Mouse (Mus musculus) heart, embryonic 12.5 days (tissue): ENCODE measurements around the gene Aig1. TPM values are rescaled to one million over a fixed set of nuclear protein-coding genes. Genes with fewer than 3 reads are reported as not detected.

Experiments used
- ATAC-seq: fragments of 200-750 bp; cut with Nextera tagmentation; 2 replicates; pipeline ENCODE4 v1.8.0; 2017; ENCODE audit warnings: moderate TSS enrichment, moderate library complexity; ENCODE audit not compliant: insufficient number of reproducible peaks, low FRiP score
- H3K27ac ChIP-seq: fragments of 300-500 bp; sonication (generic); 2 replicates; pipeline ENCODE4 v1.5.1; 2016; ENCODE audit warnings: mild to moderate bottlenecking, moderate library complexity; ENCODE audit not compliant: poor library complexity, severe bottlenecking
- H3K27me3 ChIP-seq: fragments of 300-500 bp; sonication (generic); replicated peaks from 2 replicates; pipeline ENCODE4 v1.6.1; 2016; ENCODE audit warnings: mild to moderate bottlenecking, moderate library complexity
- H3K36me3 ChIP-seq: fragments of 300-500 bp; sonication (generic); 2 replicates; pipeline ENCODE4 v1.6.1; 2016; ENCODE audit warnings: mild to moderate bottlenecking, moderate library complexity
- H3K4me1 ChIP-seq: fragments of 300-500 bp; sonication (generic); replicated peaks from 2 replicates; pipeline ENCODE4 v1.6.1; 2016; ENCODE audit warnings: mild to moderate bottlenecking
- H3K4me2 ChIP-seq: fragments of 300-500 bp; sonication (generic); 2 replicates; pipeline ENCODE4 v1.6.1; 2016; ENCODE audit warnings: mild to moderate bottlenecking, moderate library complexity
- H3K4me3 ChIP-seq: fragments of 300-500 bp; sonication (generic); 2 replicates; pipeline ENCODE4 v1.5.1; 2016; ENCODE audit warnings: mild to moderate bottlenecking
- H3K9ac ChIP-seq: fragments of 300-500 bp; sonication (generic); 2 replicates; pipeline ENCODE4 v1.6.1; 2016; ENCODE audit warnings: mild to moderate bottlenecking, moderate library complexity
- H3K9me3 ChIP-seq: fragments of 300-500 bp; sonication (generic); replicated peaks from 2 replicates; pipeline ENCODE4 v1.6.1; 2016; ENCODE audit warnings: mild to moderate bottlenecking, moderate library complexity
- WGBS: fragments of 180-500 bp; shearing (Covaris S2); methylation state at CpG from one replicate; pipeline ENCODE4 v1.1.7; 2016; 5-methylcytosine and 5-hydroxymethylcytosine counted together
- polyA plus RNA-seq: library from polyadenylated mRNA; unstranded; fragments of >200 nt; fragmentation: Nextera tagmentation; extraction: Ambion mirVana; gene quantifications from 2 replicates; pipeline ENCODE4 v1.2.1, GENCODE M21; 2016

The Aig1 gene
- polyA plus RNA-seq, 1 experiment from 2014 or later: 46.6 TPM

DNA sequence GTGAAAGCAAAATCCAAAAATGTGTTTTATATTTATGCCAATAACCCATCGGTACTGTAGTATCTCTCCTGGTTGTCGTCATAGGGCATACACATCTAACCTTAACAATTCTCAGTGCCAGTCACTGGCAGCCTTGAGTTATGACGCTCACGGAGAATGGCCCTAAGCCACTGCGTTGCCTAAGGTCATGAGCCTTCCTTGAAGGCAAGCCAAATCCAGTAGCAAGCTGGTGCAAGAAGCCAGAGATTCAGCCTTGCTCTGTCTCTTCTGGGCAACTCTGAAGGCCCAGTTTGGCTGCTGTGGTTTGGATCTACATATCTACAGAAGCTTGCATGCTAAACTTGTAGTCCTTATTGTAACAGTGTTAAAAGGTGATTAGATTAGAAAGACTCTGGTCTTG is 55.2 kb downstream of the Aig1 start:
- H3K9me3 ChIP-seq: no peaks in the 10 kb centered on the region
- H3K36me3 ChIP-seq: no peaks in the 10 kb centered on the region
- WGBS: 93% methylated on average over 5 of the region's 5 CpGs
- no peaks in the 10 kb centered on the region for H3K4me1 ChIP-seq
- no peak overlapping the region for H3K4me3 ChIP-seq
- no peaks in the 10 kb centered on the region for H3K27me3 ChIP-seq
- no peak overlapping the region for H3K9ac ChIP-seq
- H3K4me2 ChIP-seq: no peak overlapping the region
- no peak overlapping the region for H3K27ac ChIP-seq
- ATAC-seq: no peak

DNA sequence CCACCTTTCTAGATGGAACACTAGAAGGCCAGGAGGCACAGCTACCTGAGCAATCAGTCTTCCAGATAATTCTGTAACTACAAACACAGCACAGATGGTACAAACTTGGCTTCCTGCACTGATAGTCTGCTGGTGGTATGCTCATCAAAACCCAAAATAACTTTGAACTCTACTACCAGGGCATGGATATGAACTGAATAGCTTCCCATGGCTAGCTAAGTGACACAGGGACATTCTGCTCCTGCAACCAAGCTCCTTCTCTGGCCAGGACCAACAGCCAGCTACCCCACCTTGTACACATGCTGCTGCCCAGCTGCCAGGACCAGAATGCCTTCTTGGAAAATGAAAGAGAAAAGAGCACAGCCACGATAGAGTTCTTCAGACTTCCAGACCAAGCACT is 60.5 kb downstream of the Aig1 start:
- H3K4me2 ChIP-seq: no peak overlapping the region
- 0 out of 2 replicates have a peak, but pooled peaks cover 5% of the 10 kb centered on the region for H3K9me3 ChIP-seq
- H3K9ac ChIP-seq: no peak overlapping the region
- no peak overlapping the region for H3K27ac ChIP-seq
- H3K36me3 ChIP-seq: 0 out of 2 replicates have a peak, but pooled peaks cover 3% of the 10 kb centered on the region
- ATAC-seq: no peak
- H3K4me1 ChIP-seq: no peaks in the 10 kb centered on the region
- H3K4me3 ChIP-seq: no peak overlapping the region
- H3K27me3 ChIP-seq: no peaks in the 10 kb centered on the region
- 81% methylated on average over 1 of the region's 1 CpGs for WGBS

DNA sequence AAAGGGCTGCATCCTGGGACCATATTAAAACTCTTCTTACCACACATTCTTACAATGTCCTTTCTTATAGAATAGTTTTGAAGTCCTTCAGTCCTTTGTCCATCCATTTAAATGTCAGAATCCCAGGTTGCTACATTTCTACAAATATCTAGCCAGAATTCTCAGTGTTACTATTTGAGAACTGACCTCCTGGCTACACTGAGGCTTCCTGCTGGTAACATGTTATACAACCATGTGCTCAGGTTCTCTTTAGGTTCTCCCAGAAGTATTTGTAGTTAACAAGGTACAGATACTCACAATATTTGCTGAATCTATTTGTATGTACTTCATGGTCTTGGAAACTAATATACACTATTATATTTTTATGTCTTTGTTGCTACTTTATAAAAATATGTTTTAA is 62.0 kb downstream of the Aig1 start:
- no peak overlapping the region for H3K4me2 ChIP-seq
- no peak overlapping the region for H3K9ac ChIP-seq
- H3K27me3 ChIP-seq: no peaks in the 10 kb centered on the region
- no peaks in the 10 kb centered on the region for H3K4me1 ChIP-seq
- H3K4me3 ChIP-seq: no peak overlapping the region
- 0 out of 2 replicates have a peak, but pooled peaks cover 3% of the 10 kb centered on the region for H3K36me3 ChIP-seq
- no peak overlapping the region for H3K27ac ChIP-seq
- H3K9me3 ChIP-seq: 0 out of 2 replicates have a peak, but pooled peaks cover 5% of the 10 kb centered on the region
- ATAC-seq: no peak

DNA sequence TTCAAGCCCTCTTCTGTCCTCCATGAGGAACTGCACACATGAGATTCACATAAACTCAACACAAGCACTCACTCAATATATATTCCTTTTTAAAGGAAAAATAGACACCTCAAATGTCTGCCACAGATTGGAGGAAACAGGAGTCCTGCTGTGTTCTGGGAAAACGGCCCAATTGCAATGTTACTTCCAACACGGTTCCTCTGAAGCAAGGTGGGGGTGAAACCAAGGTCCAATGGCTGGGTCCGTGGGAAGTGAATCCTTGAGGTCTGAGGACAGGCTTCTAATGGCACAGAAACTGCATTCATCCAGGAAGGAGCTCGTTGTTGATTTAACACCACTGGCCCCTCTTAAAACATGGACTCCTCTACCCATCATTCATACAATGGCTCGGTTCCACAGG is 67.5 kb downstream of the Aig1 start:
- H3K4me2 ChIP-seq: no peak overlapping the region
- ATAC-seq: no peak
- H3K9ac ChIP-seq: no peak overlapping the region
- no peaks in the 10 kb centered on the region for H3K4me1 ChIP-seq
- H3K4me3 ChIP-seq: no peak overlapping the region
- 0 out of 2 replicates have a peak, but pooled peaks cover 5% of the 10 kb centered on the region for H3K9me3 ChIP-seq
- H3K36me3 ChIP-seq: peaks cover 26% of the 10 kb centered on the region
- H3K27me3 ChIP-seq: no peaks in the 10 kb centered on the region
- no peak overlapping the region for H3K27ac ChIP-seq
- 89% methylated on average over 5 of the region's 5 CpGs for WGBS

DNA sequence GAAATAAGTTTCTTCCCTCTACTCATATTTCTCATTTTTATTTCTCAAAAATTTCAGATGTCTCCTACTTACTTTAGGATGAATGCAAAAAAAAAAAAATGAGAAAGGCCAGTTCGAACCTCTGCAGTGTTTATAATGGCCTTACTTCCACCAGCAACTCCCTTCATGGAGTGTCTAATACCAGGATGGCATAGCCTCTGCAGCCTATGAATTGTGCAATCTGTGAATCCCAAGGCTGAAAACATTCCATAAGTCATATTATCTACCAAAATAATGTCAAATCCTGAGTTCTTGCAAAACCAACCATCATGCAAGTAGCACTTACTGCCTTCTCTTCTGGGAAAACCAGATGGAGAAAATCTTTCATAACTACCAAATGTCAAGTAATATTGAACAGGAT is 75.3 kb downstream of the Aig1 start:
- Histone ChIP-seq H3K4me1 (0 out of 2 replicates have a peak, but pooled peaks cover 5% of the 10 kb centered on the region), H3K4me3 (no peak overlapping the region), H3K9ac (no peak overlapping the region), H3K27ac (no peak overlapping the region), H3K9me3 (no peaks in the 10 kb centered on the region; the same call in 1 of the 2 replicates), H3K4me2 (no peak overlapping the region), H3K27me3 (no peaks in the 10 kb centered on the region), H3K36me3 (peaks cover 19% of the 10 kb centered on the region)
- 88% methylated on average over 1 of the region's 1 CpGs for WGBS
- no peak for ATAC-seq

DNA sequence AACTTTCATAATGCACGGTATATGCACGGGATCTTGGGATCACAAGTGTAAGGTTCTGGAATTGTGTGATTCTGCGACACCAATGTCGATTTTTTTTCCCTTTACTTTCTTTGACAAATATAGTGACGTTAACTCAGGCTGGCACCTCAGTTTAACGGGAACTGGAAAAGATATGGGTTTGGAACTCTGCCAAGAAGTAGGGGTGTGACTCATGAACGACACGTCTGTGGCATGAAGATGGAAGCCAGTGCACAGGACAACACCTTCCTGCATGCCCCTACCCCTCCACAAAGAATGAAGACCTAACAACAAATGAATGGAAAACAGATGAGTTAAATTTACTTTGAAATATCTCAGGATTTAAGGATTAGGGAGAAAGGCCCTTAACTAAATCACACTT is 76.0 kb downstream of the Aig1 start:
- no peak overlapping the region for H3K4me3 ChIP-seq
- 48% methylated on average over 8 of the region's 8 CpGs for WGBS

DNA sequence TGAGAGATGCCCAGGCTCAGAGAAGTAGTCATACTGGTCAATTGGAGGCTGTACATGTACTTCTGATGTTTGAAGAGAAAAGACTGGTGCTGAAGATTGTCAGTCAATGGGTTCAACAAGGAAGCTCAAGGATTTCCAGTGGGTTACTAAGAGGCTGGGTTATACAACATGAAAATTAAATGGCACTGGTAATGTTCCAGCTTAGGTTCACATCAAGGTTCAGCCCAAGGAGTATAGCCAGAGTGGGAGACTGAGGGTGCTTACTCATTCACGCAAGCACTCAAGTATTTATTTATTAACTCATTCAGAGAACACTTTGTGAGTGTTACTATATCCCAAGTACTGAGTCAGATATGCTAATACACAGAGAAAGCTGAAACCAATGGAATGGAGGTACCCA is 79.2 kb downstream of the Aig1 start:
- no peak overlapping the region for H3K4me3 ChIP-seq
- H3K36me3 ChIP-seq: peaks cover 21% of the 10 kb centered on the region
- WGBS: 85% methylated on average over 1 of the region's 1 CpGs
- no peak for ATAC-seq
- 0 out of 2 replicates have a peak, but pooled peaks cover 5% of the 10 kb centered on the region for H3K4me1 ChIP-seq
- H3K9me3 ChIP-seq: no peaks in the 10 kb centered on the region; the same call in 1 of the 2 replicates
- H3K27ac ChIP-seq: no peak overlapping the region
- H3K27me3 ChIP-seq: no peaks in the 10 kb centered on the region
- no peak overlapping the region for H3K9ac ChIP-seq
- no peak overlapping the region for H3K4me2 ChIP-seq

More for the DNA sequence above, 76.0 kb downstream of the Aig1 start:
- no peak overlapping the region for H3K4me2 ChIP-seq
- ATAC-seq: no peak
- 0 out of 2 replicates have a peak, but pooled peaks cover 5% of the 10 kb centered on the region for H3K4me1 ChIP-seq
- no peaks in the 10 kb centered on the region; the same call in 1 of the 2 replicates for H3K9me3 ChIP-seq
- no peak overlapping the region for H3K27ac ChIP-seq
- no peaks in the 10 kb centered on the region for H3K27me3 ChIP-seq
- H3K9ac ChIP-seq: no peak overlapping the region
- peaks cover 22% of the 10 kb centered on the region for H3K36me3 ChIP-seq

DNA sequence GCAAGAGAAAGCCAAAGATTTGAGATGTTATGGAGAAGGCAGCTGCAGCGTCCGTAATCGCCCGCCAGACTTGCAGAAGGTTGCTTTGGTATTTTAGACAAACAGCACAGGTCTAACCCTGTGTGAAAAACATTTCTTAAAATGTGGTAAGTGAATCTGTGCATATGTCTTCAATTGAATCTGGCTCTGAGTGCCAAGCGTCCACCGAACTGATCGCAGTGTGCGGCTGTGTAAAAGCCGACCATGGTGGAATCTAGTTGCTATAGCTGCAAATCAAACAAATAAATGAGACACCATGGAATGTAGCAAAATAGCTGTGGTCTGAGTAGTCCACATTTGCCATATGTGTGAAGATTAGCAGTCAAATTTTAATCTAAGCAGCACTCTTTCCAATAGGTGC is 80.7 kb downstream of the Aig1 start:
- Histone ChIP-seq H3K4me3 (no peak overlapping the region), H3K27ac (no peak overlapping the region), H3K36me3 (peaks cover 20% of the 10 kb centered on the region), H3K4me1 (0 out of 2 replicates have a peak, but pooled peaks cover 5% of the 10 kb centered on the region), H3K4me2 (no peak overlapping the region), H3K9me3 (no peaks in the 10 kb centered on the region), H3K9ac (no peak overlapping the region), H3K27me3 (no peaks in the 10 kb centered on the region)
- WGBS: 89% methylated on average over 9 of the region's 9 CpGs
- no peak for ATAC-seq

DNA sequence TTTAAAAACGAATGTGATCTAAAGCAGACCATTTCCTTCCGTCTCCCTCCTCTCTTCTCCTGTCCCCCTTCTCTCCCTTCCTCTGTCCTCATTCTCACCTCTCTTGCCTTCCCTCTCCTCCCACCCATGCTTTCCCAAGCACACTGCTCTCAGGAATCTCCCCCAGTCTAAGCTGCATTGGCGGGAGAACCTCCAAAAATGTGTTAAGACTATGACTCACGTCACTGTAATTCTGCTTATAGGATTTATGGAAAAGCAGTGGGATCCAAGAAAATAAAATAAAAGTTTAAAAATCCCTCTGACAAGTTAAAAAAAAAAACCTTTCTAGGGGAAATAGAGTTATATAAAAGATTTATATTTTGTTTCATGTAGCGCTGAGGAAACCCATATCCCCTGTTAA is 86.0 kb downstream of the Aig1 start:
- no peaks in the 10 kb centered on the region for H3K4me1 ChIP-seq
- H3K27me3 ChIP-seq: no peaks in the 10 kb centered on the region
- peaks cover 17% of the 10 kb centered on the region for H3K36me3 ChIP-seq
- no peak for ATAC-seq
- H3K9ac ChIP-seq: no peak overlapping the region
- H3K27ac ChIP-seq: no peak overlapping the region
- H3K9me3 ChIP-seq: no peaks in the 10 kb centered on the region
- no peak overlapping the region for H3K4me2 ChIP-seq
- 75% methylated on average over 5 of the region's 5 CpGs for WGBS
- H3K4me3 ChIP-seq: no peak overlapping the region

DNA sequence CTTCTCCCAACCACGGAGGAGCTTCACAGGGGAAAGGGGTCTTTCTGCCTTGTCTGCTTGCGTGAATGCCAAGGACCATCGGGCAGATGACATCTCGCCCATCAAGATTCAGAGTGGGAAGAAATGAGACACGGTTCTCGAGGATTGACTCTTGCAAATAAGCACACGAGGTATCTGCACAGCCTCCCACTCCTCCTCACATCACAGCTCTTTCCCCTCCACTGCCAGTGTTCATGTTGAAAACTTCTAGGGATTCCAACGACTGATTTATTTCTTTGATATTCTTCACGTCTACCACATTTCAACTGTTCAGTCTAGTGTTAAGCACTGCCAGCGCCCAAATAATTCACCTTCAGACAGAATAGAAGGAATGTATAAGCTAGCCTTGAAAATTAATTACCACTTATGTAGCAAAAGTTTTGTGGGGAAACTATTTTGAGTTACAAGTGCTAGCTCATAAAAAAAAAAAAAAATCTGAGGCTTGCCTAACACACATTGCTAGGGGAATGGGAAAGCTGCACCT is 86.5 kb downstream of the Aig1 start:
- Histone ChIP-seq H3K27ac (no peak overlapping the region), H3K36me3 (peaks cover 18% of the 10 kb centered on the region), H3K9ac (no peak overlapping the region), H3K4me2 (no peak overlapping the region), H3K4me1 (no peaks in the 10 kb centered on the region), H3K4me3 (no peak overlapping the region), H3K27me3 (no peaks in the 10 kb centered on the region), H3K9me3 (no peaks in the 10 kb centered on the region)
- WGBS: 81% methylated on average over 10 of the region's 10 CpGs
- ATAC-seq: no peak

DNA sequence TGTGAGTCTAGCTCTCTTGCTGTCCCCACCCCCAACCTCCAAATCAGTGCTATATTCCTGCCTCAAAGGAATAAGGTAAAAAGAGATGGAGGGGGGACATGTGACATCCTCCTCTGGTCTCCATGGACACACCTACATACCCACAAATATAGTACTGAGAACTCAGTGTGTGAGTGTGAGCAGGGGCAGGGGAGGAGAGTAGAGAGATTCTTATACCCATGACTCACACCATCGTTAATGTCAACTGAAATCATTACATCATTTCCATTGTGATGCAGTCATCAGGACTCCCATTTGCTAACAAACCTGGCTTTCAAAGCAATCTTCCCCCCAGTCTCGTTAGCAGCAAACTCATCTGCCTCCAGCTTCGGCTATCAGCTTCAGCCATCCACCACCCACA is 92.8 kb downstream of the Aig1 start:
- H3K27ac ChIP-seq: no peak overlapping the region
- 74% methylated on average over 3 of the region's 3 CpGs for WGBS
- ATAC-seq: no peak

DNA sequence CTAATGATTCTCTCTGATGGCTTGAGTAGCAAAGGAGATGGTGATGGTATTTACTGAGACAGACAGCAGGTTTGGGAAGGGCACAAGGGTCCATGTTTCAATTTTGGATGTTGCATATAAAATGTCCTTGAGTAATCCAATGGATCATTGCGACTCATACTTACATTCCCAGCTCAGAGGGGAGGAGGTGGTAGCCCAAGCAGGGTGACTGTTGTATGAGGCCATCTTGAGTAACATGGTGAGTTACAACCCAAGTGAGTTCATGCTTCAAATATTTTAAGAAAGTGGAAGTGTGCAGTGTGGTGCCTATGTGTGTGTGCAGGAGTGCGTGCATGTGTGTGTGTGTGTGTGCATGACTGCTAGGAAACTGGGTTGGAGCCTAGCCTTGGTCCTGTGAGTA is 93.4 kb downstream of the Aig1 start:
- no peak overlapping the region for H3K9ac ChIP-seq
- no peaks in the 10 kb centered on the region for H3K9me3 ChIP-seq
- ATAC-seq: no peak
- no peak overlapping the region for H3K27ac ChIP-seq
- no peak overlapping the region for H3K4me3 ChIP-seq
- H3K4me2 ChIP-seq: no peak overlapping the region
- H3K36me3 ChIP-seq: peaks cover 6% of the 10 kb centered on the region
- no peaks in the 10 kb centered on the region for H3K27me3 ChIP-seq
- peaks cover 7% of the 10 kb centered on the region; the same call in 1 of the 2 replicates for H3K4me1 ChIP-seq
- 91% methylated on average over 2 of the region's 2 CpGs for WGBS

More for the DNA sequence above, 92.8 kb downstream of the Aig1 start:
- Histone ChIP-seq H3K27me3 (no peaks in the 10 kb centered on the region), H3K4me2 (no peak overlapping the region), H3K9me3 (no peaks in the 10 kb centered on the region), H3K36me3 (peaks cover 8% of the 10 kb centered on the region), H3K9ac (no peak overlapping the region), H3K4me3 (no peak overlapping the region), H3K4me1 (peaks cover 2% of the 10 kb centered on the region; the same call in 1 of the 2 replicates)
